Mouse (Mus musculus) forebrain, postnatal 0 days (tissue): Measurements from ENCODE around the gene Tmem11. TPM values are rescaled to one million over a fixed set of nuclear protein-coding genes. Genes with fewer than 3 reads are reported as not detected.

Experiments
- ATAC-seq: fragments of 200-750 bp; cut with Nextera tagmentation; 2 replicates; pipeline ENCODE4 v1.8.0; 2017; ENCODE audit warnings: mild to moderate bottlenecking, moderate library complexity
- DNase-seq: peaks from one replicate; pipeline ENCODE4 v3.0.0-alpha.2; 2015
- H3K27ac ChIP-seq: fragments of 300-500 bp; sonication (generic); 2 replicates; pipeline ENCODE4 v1.5.1; 2014; ENCODE audit warnings: low read depth, mild to moderate bottlenecking, antibody characterized with exemption, low read length, moderate library complexity, mixed read lengths
- H3K27me3 ChIP-seq: fragments of 300-500 bp; sonication (generic); 2 replicates; pipeline ENCODE4 v1.6.1; 2014; ENCODE audit warnings: mild to moderate bottlenecking, low read length, mixed read lengths; ENCODE audit not compliant: insufficient read depth
- H3K36me3 ChIP-seq: fragments of 300-500 bp; sonication (generic); 2 replicates; pipeline ENCODE4 v1.6.1; 2014; ENCODE audit warnings: mild to moderate bottlenecking, moderate library complexity; ENCODE audit not compliant: insufficient read depth
- H3K4me1 ChIP-seq: fragments of 300-500 bp; sonication (generic); 2 replicates; pipeline ENCODE4 v1.6.1; 2014; ENCODE audit warnings: antibody characterized with exemption; ENCODE audit not compliant: insufficient read depth
- H3K4me2 ChIP-seq: fragments of 300-500 bp; sonication (generic); 2 replicates; pipeline ENCODE4 v1.6.1; 2014; ENCODE audit warnings: low read depth, mild to moderate bottlenecking, moderate library complexity
- H3K4me3 ChIP-seq: fragments of 300-500 bp; sonication (generic); 2 replicates; pipeline ENCODE4 v1.5.1; 2014; ENCODE audit warnings: low read depth, low read length, mixed read lengths
- H3K9ac ChIP-seq: fragments of 300-500 bp; sonication (generic); 2 replicates; pipeline ENCODE4 v1.6.1; 2014; ENCODE audit warnings: mild to moderate bottlenecking
- H3K9me3 ChIP-seq: fragments of 300-500 bp; sonication (generic); 2 replicates; pipeline ENCODE4 v1.6.1; 2016; ENCODE audit warnings: low read length
- CTCF ChIP-seq: sonication (generic); IDR thresholded peaks from 2 replicates; pipeline ENCODE4 v1.5.1; 2016; ENCODE audit warnings: antibody characterized with exemption, control low read depth, low read depth
- WGBS: fragments of 180-500 bp; shearing (Covaris S2); extraction: QIAGEN DNeasy Blood & Tissue Kit; methylation state at CpG from one replicate; pipeline ENCODE4 v1.1.7; 2014; 5-methylcytosine and 5-hydroxymethylcytosine counted together
- polyA plus RNA-seq: library from polyadenylated mRNA; unstranded; fragments of >200 nt; fragmentation: Nextera tagmentation; extraction: Ambion mirVana; gene quantifications from 2 replicates; pipeline ENCODE4 v1.2.1, GENCODE M21; 2015
- total RNA-seq: library from RNA; depleted of rRNA; stranded (reverse); fragments of >200 nt; gene quantifications from 2 replicates; pipeline ENCODE4 v1.2.3, GENCODE M21; 2014

Gene Tmem11
- total and polyA plus RNA-seq, 2 experiments from 2014 or later: 48.7 to 58.5 TPM

DNA sequence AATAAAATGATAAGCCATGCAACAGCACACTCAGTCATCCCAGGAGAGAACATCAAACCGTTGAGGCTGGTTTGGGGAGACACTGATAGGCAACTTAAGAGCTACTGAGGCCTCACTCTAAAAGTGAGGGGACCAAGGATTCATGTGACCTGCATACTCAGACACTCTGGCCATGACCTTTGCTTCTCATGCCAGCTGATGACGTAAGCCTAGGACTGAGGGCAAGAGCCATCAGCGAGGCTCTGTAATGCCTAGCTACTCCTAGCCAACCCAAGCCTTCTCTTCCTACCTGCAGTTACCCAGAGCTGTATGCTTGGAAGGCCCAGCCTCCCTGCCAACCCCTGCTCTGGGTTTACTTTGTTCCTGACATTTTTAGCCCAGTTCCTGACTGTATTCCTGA, 17.1 kb downstream of the Tmem11 start:
- no peak overlapping the region for H3K9ac ChIP-seq
- DNase-seq (no peak), ATAC-seq (no peak)
- H3K9me3 ChIP-seq: no peaks in the 10 kb centered on the region
- WGBS: 92% methylated on average over 3 of the region's 3 CpGs
- peaks cover 33% of the 10 kb centered on the region for H3K36me3 ChIP-seq
- H3K4me2 ChIP-seq: no peak overlapping the region
- H3K27me3 ChIP-seq: no peaks in the 10 kb centered on the region
- H3K4me1 ChIP-seq: no peaks in the 10 kb centered on the region
- TF ChIP-seq CTCF: no peak
- no peak overlapping the region for H3K27ac ChIP-seq
- no peak overlapping the region for H3K4me3 ChIP-seq

DNA sequence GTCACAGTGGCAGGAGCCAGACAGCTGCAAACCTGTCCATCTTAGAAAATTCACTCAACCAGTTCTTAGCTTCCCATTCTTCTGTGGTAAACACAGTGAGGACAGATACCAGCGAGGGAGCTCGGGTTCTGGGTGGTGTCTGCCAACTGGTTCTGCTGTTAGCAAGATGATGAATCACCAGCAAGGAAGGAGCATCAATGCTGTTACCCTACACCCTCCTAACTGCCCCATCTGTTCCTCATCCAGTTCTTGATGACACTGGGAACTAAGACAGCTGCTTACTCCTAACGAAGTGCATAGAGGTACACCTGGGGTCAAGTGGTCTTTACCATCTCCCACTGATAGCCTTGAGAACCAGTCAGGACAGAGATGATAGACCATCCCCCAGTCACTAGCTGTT, 22.5 kb downstream of the Tmem11 start:
- Histone ChIP-seq H3K27me3 (no peaks in the 10 kb centered on the region), H3K36me3 (peaks cover 49% of the 10 kb centered on the region), H3K27ac (no peak overlapping the region), H3K4me3 (no peak overlapping the region), H3K9me3 (no peaks in the 10 kb centered on the region), H3K9ac (no peak overlapping the region), H3K4me1 (no peaks in the 10 kb centered on the region), H3K4me2 (no peak overlapping the region)
- DNase-seq (no peak), ATAC-seq (no peak)
- WGBS: 85% methylated on average over 3 of the region's 3 CpGs
- TF ChIP-seq CTCF: no peak

GRCm38 (mm10) chr11:60845415-60845814, 33.7 kb downstream of the Tmem11 start:
- H3K4me1 ChIP-seq: no peaks in the 10 kb centered on the region
- H3K9ac ChIP-seq: no peak overlapping the region
- ATAC-seq (no peak), DNase-seq (no peak)
- H3K27me3 ChIP-seq: no peaks in the 10 kb centered on the region
- peaks cover 25% of the 10 kb centered on the region for H3K36me3 ChIP-seq
- no peaks in the 10 kb centered on the region for H3K9me3 ChIP-seq
- H3K4me3 ChIP-seq: no peak overlapping the region
- H3K4me2 ChIP-seq: no peak overlapping the region
- H3K27ac ChIP-seq: no peak overlapping the region
- 91% methylated on average over 5 of the region's 5 CpGs for WGBS
- no peak for TF ChIP-seq CTCF

- ATAC-seq (no peak), DNase-seq (no peak)
- no peak overlapping the region for H3K4me3 ChIP-seq
- 91% methylated on average over 5 of the region's 5 CpGs for WGBS
- H3K4me2 ChIP-seq: no peak overlapping the region
- H3K9me3 ChIP-seq: no peaks in the 10 kb centered on the region
- H3K27ac ChIP-seq: no peak overlapping the region
- no peaks in the 10 kb centered on the region for H3K4me1 ChIP-seq
- TF ChIP-seq CTCF: no peak
- peaks cover 15% of the 10 kb centered on the region for H3K36me3 ChIP-seq
- no peak overlapping the region for H3K9ac ChIP-seq
- no peaks in the 10 kb centered on the region for H3K27me3 ChIP-seq
These were observed 35.7 kb downstream of the Tmem11 start for GRCm38 (mm10) chr11:60843412-60843811.

DNA sequence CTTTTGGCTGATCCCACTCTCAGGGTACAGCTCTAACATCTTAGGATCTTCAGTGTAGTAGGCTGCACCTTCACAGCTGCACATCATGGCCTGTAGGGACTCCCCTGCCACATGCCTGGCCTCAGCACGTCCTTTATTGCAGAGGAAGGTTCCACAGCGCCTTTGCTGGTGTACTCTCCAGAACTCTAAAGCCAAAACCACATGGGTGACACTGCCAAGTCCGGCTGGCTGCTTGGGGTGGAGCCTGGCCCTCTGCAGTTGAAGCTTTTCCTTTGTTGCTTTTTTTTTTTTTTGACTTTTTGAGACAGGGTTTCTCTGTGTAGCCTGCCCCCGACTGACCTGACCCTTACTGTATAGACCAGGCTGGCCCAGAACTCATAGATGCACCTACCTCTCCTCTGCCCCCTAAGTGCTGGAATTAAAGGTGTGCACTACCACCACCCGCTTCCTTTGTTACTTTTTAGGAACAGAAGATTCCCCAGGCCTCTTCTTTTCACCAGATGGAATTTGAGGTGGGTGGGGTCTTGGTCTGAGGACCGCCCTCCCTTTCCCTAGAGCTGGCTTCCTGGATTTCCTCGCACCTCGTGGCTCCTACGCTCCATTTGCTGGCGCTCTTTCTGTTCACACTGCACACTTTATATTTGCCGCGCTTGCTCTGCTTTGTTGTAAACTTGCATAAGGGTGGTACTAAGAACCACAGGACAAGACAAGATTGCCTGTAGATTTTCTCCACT, 37.4 kb downstream of the Tmem11 start:
- no peak overlapping the region for H3K4me3 ChIP-seq

DNA sequence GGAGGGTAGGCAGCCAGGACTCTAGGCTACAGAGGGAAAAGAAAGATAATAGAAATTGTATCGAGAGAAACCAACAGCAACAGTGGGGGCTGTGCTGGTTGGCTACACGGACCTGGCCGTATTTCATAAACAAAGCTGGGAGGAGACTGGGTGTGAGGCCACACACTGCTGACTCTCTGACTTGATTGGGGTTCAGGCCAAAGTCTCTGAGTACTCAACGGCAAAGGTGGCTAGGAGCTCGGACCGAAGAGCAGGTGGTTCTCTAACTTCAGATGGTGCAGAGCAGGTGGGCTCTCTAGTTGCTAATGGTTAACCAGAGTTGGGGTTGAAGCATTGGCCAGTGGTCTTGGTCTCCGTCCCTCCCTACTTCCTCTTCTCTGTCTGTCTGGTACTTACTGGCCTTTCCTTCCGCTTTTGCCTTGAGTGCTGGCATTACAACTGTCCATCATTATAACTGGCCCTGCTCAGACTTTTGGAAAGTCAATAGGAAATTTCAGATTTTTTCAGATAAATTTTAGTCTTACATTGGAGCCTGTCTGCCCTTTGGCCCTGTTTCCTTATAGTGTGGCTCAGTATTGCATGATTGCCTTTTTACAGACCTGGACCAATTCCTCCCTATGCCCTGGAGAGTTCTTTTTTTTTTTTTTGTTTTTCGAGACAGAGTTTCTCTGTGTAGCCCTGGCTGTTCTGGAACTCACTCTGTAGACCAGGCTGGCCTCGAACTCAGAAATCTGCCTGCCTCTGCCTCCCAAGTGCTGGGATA, 41.2 kb downstream of the Tmem11 start:
- DNase-seq (no peak), ATAC-seq (no peak)
- no peaks in the 10 kb centered on the region for H3K27me3 ChIP-seq
- H3K9me3 ChIP-seq: no peaks in the 10 kb centered on the region
- no peak for TF ChIP-seq CTCF
- H3K4me1 ChIP-seq: no peaks in the 10 kb centered on the region
- no peaks in the 10 kb centered on the region for H3K36me3 ChIP-seq
- no peak overlapping the region for H3K27ac ChIP-seq
- 94% methylated on average over 10 of the region's 10 CpGs for WGBS
- H3K9ac ChIP-seq: no peak overlapping the region
- H3K4me3 ChIP-seq: no peak overlapping the region
- no peak overlapping the region for H3K4me2 ChIP-seq

More for the DNA sequence above, 37.4 kb downstream of the Tmem11 start:
- 78% methylated on average over 12 of the region's 12 CpGs for WGBS
- Histone ChIP-seq H3K9ac (no peak overlapping the region), H3K4me1 (no peaks in the 10 kb centered on the region), H3K4me2 (no peak overlapping the region), H3K27me3 (no peaks in the 10 kb centered on the region), H3K27ac (no peak overlapping the region), H3K9me3 (no peaks in the 10 kb centered on the region), H3K36me3 (peaks cover 15% of the 10 kb centered on the region)
- ATAC-seq (no peak), DNase-seq (no peak)
- TF ChIP-seq CTCF: no peak

- ATAC-seq (no peak), DNase-seq (no peak)
- H3K4me3 ChIP-seq: no peak overlapping the region
- no peak for TF ChIP-seq CTCF
- no peak overlapping the region for H3K4me2 ChIP-seq
- no peak overlapping the region for H3K27ac ChIP-seq
- H3K27me3 ChIP-seq: no peaks in the 10 kb centered on the region
- WGBS: 96% methylated on average over 6 of the region's 6 CpGs
- H3K4me1 ChIP-seq: no peaks in the 10 kb centered on the region
- H3K36me3 ChIP-seq: no peaks in the 10 kb centered on the region
- H3K9me3 ChIP-seq: no peaks in the 10 kb centered on the region
- H3K9ac ChIP-seq: no peak overlapping the region
These were observed 42.2 kb downstream of the Tmem11 start for GRCm38 (mm10) chr11:60836897-60837296.
